Mouse (Mus musculus) midbrain, embryonic 11.5 days (tissue): ENCODE data around the gene Kcnv2. TPM values are rescaled to one million over a fixed set of nuclear protein-coding genes. Genes with fewer than 3 reads are reported as not detected.

Experiments used
- ATAC-seq: fragments of 200-750 bp; cut with Nextera tagmentation; 2 replicates; pipeline ENCODE4 v1.8.0; 2017; ENCODE audit warnings: moderate TSS enrichment, moderate library complexity; ENCODE audit not compliant: low FRiP score
- DNase-seq: peaks from one replicate; pipeline ENCODE4 v3.0.0; 2015; ENCODE audit warnings: low spot score; ENCODE audit errors: missing footprints
- H3K27ac ChIP-seq: fragments of 300-500 bp; sonication (generic); 2 replicates; pipeline ENCODE4 v1.5.1; 2014; ENCODE audit warnings: low read depth, low read length
- H3K27me3 ChIP-seq: fragments of 300-500 bp; sonication (generic); 2 replicates; pipeline ENCODE4 v1.6.1; 2014; ENCODE audit warnings: mild to moderate bottlenecking, low read length, moderate library complexity, mixed read lengths; ENCODE audit not compliant: control insufficient read depth, insufficient read depth
- H3K36me3 ChIP-seq: fragments of 300-500 bp; sonication (generic); 2 replicates; pipeline ENCODE4 v1.6.1; 2014; ENCODE audit warnings: mild to moderate bottlenecking, low read length, moderate library complexity, mixed read lengths; ENCODE audit not compliant: control insufficient read depth, insufficient read depth
- H3K4me1 ChIP-seq: fragments of 300-500 bp; sonication (generic); 2 replicates; pipeline ENCODE4 v1.6.1; 2014; ENCODE audit warnings: low read length; ENCODE audit not compliant: control insufficient read depth, insufficient read depth
- H3K4me2 ChIP-seq: fragments of 300-500 bp; sonication (generic); 2 replicates; pipeline ENCODE4 v1.6.1; 2014; ENCODE audit warnings: mild to moderate bottlenecking, moderate library complexity
- H3K4me3 ChIP-seq: fragments of 300-500 bp; sonication (generic); 2 replicates; pipeline ENCODE4 v1.5.1; 2014; ENCODE audit warnings: low read depth, low read length
- H3K9ac ChIP-seq: fragments of 300-500 bp; sonication (generic); 2 replicates; pipeline ENCODE4 v1.6.1; 2014; ENCODE audit warnings: low read length
- H3K9me3 ChIP-seq: fragments of 300-500 bp; sonication (generic); 2 replicates; pipeline ENCODE4 v1.6.1; 2016; ENCODE audit warnings: low read length; ENCODE audit not compliant: control insufficient read depth
- WGBS: fragments of 180-500 bp; shearing (Covaris S2); extraction: QIAGEN DNeasy Blood & Tissue Kit; methylation state at CpG from one replicate; pipeline ENCODE4 v1.1.7; 2014; 5-methylcytosine and 5-hydroxymethylcytosine counted together
- polyA plus RNA-seq: library from polyadenylated mRNA; unstranded; fragments of >200 nt; fragmentation: Nextera tagmentation; extraction: Ambion mirVana; gene quantifications from 2 replicates; pipeline ENCODE4 v1.2.1, GENCODE M21; 2014

The Kcnv2 gene
- polyA plus RNA-seq, 1 experiment from 2014 or later: 0.29 TPM

- Histone ChIP-seq H3K27me3 (no peaks in the 10 kb centered on the region), H3K27ac (no peak overlapping the region), H3K9me3 (no peaks in the 10 kb centered on the region), H3K4me3 (no peak overlapping the region), H3K4me1 (0 out of 2 replicates have a peak, but pooled peaks cover 2% of the 10 kb centered on the region), H3K4me2 (no peak overlapping the region), H3K36me3 (no peaks in the 10 kb centered on the region), H3K9ac (no peak overlapping the region)
- peak; percentile 78 for DNase-seq
- 48% methylated on average over 5 of the region's 5 CpGs for WGBS
- ATAC-seq: no peak
Observed at GRCm38 (mm10) chr19:27317337-27317736, 5.1 kb upstream of the Kcnv2 start.

GRCm38 (mm10) chr19:27322911-27323627 lies 681 bp downstream of the Kcnv2 start:
- WGBS: 95% methylated on average over 42 of the region's 42 CpGs
- no peak overlapping the region for H3K27ac ChIP-seq

GRCm38 (mm10) chr19:27325558-27325957 lies 3.2 kb downstream of the Kcnv2 start:
- no peak for ATAC-seq
- 86% methylated on average over 6 of the region's 6 CpGs for WGBS

More at GRCm38 (mm10) chr19:27322911-27323627, 681 bp downstream of the Kcnv2 start:
- H3K27me3 ChIP-seq: no peaks in the 10 kb centered on the region
- H3K9ac ChIP-seq: no peak overlapping the region
- peak; percentile 77 for DNase-seq
- no peaks in the 10 kb centered on the region for H3K9me3 ChIP-seq
- H3K4me3 ChIP-seq: no peak overlapping the region
- H3K4me2 ChIP-seq: no peak overlapping the region
- 0 out of 2 replicates have a peak, but pooled peaks cover 2% of the 10 kb centered on the region for H3K4me1 ChIP-seq
- no peaks in the 10 kb centered on the region for H3K36me3 ChIP-seq
- ATAC-seq: no peak

DNA sequence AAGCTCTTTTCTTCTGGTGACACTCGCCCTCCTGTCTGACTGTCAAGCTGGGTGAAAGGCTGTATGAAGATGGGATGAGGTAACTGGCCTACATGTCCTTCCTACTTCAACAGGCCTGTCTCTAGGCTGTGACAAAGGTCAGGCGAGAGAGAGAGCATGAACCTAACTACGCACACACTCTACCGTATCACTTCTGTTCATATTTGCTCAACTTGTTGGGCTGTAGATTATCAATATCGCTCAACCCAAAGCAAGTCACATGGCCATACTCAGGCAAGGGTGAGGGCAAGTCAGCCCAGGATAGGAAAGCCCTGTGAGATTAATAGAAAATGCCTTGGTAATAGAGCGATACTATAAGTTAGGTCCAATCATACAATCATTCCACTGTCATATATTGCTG lies 5.2 kb downstream of the Kcnv2 start:
- Histone ChIP-seq H3K4me1 (no peaks in the 10 kb centered on the region), H3K9me3 (no peaks in the 10 kb centered on the region), H3K36me3 (no peaks in the 10 kb centered on the region), H3K27me3 (no peaks in the 10 kb centered on the region), H3K4me2 (no peak overlapping the region), H3K27ac (no peak overlapping the region), H3K4me3 (no peak overlapping the region), H3K9ac (no peak overlapping the region)
- WGBS: 91% methylated on average over 6 of the region's 6 CpGs
- DNase-seq: peak; percentile 21
- ATAC-seq: no peak

More at GRCm38 (mm10) chr19:27325558-27325957, 3.2 kb downstream of the Kcnv2 start:
- Histone ChIP-seq H3K4me3 (no peak overlapping the region), H3K27ac (no peak overlapping the region), H3K36me3 (no peaks in the 10 kb centered on the region), H3K27me3 (no peaks in the 10 kb centered on the region), H3K9ac (no peak overlapping the region), H3K4me2 (no peak overlapping the region), H3K9me3 (no peaks in the 10 kb centered on the region), H3K4me1 (0 out of 2 replicates have a peak, but pooled peaks cover 2% of the 10 kb centered on the region)
- peak; percentile 59 for DNase-seq

DNA sequence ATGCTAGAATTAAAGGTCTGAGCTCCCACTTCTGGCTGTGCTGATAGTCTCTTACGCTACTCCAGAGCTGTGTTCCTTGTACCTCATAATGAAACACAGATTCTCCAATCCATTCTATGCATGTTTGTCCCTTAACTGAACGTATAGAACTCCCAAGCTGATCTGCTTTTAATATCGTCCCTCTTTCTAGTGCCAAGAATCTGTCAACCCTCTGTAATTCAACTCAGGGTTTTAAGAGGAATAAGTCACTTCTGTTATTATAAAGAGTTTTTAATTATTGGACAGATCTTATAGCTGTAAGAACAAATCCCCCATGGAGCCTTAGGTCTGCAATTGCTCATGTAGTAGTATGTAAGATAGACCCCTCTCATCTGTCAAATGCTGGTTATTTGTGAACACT lies 5.8 kb downstream of the Kcnv2 start:
- H3K27me3 ChIP-seq: no peaks in the 10 kb centered on the region
- H3K27ac ChIP-seq: no peak overlapping the region
- H3K4me3 ChIP-seq: no peak overlapping the region
- H3K36me3 ChIP-seq: no peaks in the 10 kb centered on the region
- 90% methylated on average over 3 of the region's 3 CpGs for WGBS
- no peak overlapping the region for H3K9ac ChIP-seq
- H3K9me3 ChIP-seq: no peaks in the 10 kb centered on the region
- DNase-seq (peak; percentile 72), ATAC-seq (no peak)
- H3K4me2 ChIP-seq: no peak overlapping the region
- no peaks in the 10 kb centered on the region for H3K4me1 ChIP-seq

DNA sequence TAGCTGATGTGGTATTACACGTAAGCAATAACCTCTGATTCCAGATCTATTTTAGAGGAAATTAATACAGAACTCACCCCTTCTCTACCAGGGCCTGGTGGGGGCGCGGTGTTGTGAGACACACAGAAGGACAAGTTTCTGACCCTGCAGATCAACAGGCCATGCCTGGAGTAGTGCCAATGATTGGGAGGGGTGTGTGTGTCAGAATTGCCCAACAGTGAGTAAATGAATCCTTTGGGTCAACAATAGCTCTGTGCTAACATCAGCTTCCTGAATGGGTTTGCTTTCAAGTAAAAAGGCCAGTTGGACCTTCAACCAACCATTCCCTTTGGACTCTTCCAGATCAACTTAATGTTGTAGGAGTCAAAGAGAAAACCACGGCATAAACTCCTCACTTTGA lies 6.3 kb downstream of the Kcnv2 start:
- no peak for ATAC-seq
- Histone ChIP-seq H3K36me3 (no peaks in the 10 kb centered on the region), H3K4me2 (no peak overlapping the region), H3K27me3 (no peaks in the 10 kb centered on the region), H3K9ac (no peak overlapping the region), H3K4me3 (no peak overlapping the region), H3K4me1 (no peaks in the 10 kb centered on the region), H3K27ac (no peak overlapping the region), H3K9me3 (no peaks in the 10 kb centered on the region)
- WGBS: 91% methylated on average over 4 of the region's 4 CpGs
- peak; percentile 67 for DNase-seq

DNA sequence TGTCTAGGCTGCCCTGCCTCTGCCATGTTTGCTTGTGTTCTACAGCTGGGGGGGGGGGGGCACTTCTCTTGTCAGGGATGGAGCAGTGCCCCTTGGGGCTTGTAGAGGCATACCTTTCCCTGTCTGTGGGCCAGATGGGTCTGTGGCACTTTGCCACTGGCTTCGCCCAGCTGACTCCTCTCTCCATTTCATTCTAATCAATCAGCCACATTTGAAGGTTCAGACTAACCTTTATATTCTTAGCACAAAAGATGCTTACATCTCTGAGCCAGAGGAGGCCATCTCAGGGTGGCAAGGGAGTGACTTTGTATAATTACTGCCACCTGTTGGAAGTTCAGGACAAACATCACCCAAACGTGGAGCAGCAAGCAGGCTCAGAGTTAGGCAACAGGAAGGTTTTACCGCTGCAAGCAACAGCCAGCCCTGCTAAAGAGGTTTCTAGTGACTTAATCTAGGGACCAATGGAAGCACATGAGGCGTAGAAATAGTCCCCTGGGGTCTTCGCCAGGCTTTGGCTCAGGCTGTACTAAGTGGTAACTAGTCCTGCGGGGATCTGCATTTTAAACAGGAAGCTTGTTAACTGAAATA lies 9.9 kb downstream of the Kcnv2 start:
- DNase-seq: peak; percentile 75
- Histone ChIP-seq H3K4me2 (no peak overlapping the region), H3K4me1 (no peaks in the 10 kb centered on the region), H3K27me3 (no peaks in the 10 kb centered on the region), H3K9ac (no peak overlapping the region), H3K27ac (no peak overlapping the region), H3K36me3 (no peaks in the 10 kb centered on the region), H3K9me3 (no peaks in the 10 kb centered on the region), H3K4me3 (no peak overlapping the region)
- ATAC-seq: no peak
- 54% methylated on average over 6 of the region's 6 CpGs for WGBS

DNA sequence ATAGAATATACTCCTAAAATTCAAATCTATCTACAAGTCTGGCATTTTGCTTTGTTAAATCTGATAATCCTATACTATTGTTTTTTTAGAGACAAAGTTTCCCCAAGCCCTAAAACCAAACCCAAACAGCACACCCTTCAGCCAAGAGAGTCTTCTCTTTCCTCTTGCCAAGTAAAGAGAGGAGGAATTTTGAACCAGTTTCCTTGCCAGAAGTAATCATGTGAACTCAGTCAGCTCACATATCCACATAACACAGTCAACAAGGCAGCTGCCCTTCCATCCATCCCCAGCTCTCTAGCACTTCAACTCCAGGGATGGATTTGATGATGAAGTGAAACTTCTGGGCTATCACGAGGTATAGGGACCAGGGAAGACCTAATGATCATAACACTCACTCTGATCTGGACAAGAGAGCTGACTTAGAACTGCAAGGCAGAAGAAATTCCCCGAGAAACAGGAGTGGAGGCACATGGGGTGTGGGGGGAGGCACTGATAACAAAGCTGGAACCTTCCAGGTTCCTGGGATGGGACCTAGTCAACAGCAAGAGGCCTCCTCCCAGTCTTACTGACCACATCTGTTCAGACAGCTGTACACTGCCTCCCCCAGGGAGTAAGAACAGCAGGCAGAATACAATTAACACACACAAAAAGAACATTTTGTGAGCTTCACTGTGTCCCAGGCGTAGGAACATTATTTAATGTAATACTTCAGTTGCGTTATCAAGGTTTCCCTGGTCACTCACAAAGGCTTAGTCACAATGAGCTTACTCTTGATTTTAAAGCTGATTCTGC lies 13.9 kb downstream of the Kcnv2 start:
- ATAC-seq (no peak), DNase-seq (peak; percentile 47)
- no peaks in the 10 kb centered on the region for H3K27me3 ChIP-seq
- H3K4me3 ChIP-seq: no peak overlapping the region
- H3K4me2 ChIP-seq: no peak overlapping the region
- no peaks in the 10 kb centered on the region for H3K4me1 ChIP-seq
- no peak overlapping the region for H3K27ac ChIP-seq
- no peaks in the 10 kb centered on the region for H3K9me3 ChIP-seq
- no peaks in the 10 kb centered on the region for H3K36me3 ChIP-seq
- no peak overlapping the region for H3K9ac ChIP-seq
- WGBS: 71% methylated on average over 4 of the region's 4 CpGs

DNA sequence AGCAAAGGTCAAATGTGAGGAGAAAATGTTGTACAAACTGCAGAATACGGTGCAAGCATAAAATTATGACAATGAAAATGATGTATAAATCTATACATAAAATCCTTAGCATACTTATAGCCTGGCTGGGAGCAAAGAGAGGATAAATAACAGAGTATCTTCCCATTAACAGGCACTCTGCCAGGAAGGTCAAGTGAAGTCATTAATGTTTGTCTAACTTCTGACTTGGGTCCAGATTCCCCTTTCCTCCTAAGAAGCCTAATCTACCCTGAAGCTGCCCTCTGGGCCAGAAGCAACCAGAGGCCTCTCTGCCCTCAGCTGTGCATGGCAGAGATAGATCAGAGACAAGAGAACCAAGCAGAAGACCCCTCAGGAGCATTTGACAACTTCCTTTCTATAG lies 24.1 kb downstream of the Kcnv2 start:
- no peak overlapping the region for H3K9ac ChIP-seq

More for the DNA sequence above, 24.1 kb downstream of the Kcnv2 start:
- Histone ChIP-seq H3K36me3 (no peaks in the 10 kb centered on the region), H3K27me3 (no peaks in the 10 kb centered on the region), H3K4me1 (no peaks in the 10 kb centered on the region), H3K27ac (no peak overlapping the region), H3K4me2 (no peak overlapping the region), H3K9me3 (no peaks in the 10 kb centered on the region), H3K4me3 (no peak overlapping the region)
- WGBS: 83% methylated on average over 1 of the region's 1 CpGs
- DNase-seq: no peak
- no peak for ATAC-seq
